Mouse (Mus musculus) sigmoid colon, adult 10 weeks (tissue): Measurements from ENCODE around the gene Catsperg2. TPM values are rescaled to one million over a fixed set of nuclear protein-coding genes. Genes with fewer than 3 reads are reported as not detected.

Experiments used
- polyA plus RNA-seq: library from polyadenylated mRNA; stranded (reverse); fragments of 350-450 nt; fragmentation: Illumina TruSeq; extraction: RNeasy Lipid Tissue Mini Kit (QIAGEN cat#74804); gene quantifications from one replicate; pipeline ENCODE4 v1.2.3, GENCODE M21; 2014; ENCODE audit warnings: low read depth, low replicate concordance

Gene Catsperg2
- polyA plus RNA-seq, result not detected

DNA sequence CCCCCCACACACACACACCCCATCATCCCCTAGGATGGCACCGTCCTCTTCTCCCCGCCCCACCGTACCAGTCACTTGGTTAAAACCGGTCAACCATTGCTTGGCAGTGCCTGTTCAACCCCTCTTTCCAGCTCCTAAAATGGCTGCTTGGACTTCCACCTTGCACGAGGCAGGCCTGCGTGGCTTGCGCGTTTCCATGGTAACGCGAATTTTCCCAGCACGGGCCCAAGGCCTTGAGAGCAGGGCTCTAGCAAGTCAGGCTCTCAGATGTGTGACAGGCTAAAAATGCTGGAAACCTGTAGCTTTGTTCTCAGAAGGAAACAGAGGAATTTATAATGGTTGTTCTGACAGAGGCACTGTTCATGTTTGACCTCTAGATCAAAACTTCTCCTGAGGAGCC is at the start of gene Catsperg2:
Gene Catsperg2, minus strand, starts transcription at position 173 of the 400 bp plus-strand sequence.

DNA sequence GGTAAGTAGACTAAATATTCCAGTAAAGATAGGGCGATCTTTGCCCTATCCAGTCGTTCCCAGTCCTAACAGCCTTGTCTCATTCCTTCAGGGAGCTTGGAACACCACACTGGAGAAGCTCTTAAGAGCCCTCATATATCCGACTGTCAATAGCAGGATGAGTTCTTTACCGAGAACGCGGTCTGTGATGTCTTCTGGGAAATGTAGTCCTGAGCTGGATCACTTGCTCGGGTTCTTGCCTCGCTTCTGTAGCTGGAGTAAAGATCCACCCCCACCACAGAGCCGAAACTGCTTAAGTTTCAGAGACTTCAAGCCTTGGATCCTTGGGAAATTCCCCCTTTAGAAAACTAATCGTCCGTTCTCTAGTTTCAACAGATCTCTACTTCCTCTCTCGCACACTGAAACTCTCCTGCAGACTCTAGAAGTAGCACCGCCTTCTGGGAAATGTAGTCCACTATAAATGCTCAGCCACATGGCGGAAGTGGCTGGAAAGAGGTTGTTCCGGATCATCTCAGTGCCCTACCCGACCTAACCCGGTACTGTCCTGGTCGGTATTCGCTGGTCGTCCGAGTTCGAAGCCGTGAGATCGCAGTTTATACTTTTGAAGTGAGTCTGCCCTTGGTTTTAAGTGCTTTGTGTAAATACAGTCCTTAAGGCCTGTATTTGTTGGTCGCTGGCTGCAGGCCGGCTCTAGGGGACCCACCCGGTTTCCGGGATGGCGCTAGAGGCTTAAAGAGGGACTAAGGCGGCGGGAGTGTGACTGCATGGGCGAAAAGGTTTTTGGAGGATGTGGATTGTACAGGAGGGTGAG is 41.5 kb upstream of the Catsperg2 start, which contains the start of gene Zfp84:
Gene Zfp84, plus strand, starts transcription at position 463 of the 811 bp plus-strand sequence.

Other genes starting within 250 kb of the Catsperg2 start
- 23.4 TPM for gene Sipa1l3, start 208.4 kb downstream of the Catsperg2 start, polyA plus RNA-seq
- gene Zfp84, start 41.5 kb upstream of the Catsperg2 start, polyA plus RNA-seq, result 14.6 TPM
- 0.91 TPM for gene Zfp30, start 57.0 kb upstream of the Catsperg2 start, polyA plus RNA-seq
- gene Zfp790, start 89.1 kb upstream of the Catsperg2 start, polyA plus RNA-seq, result 10.7 TPM
- gene Zfp940, start 126.6 kb upstream of the Catsperg2 start, polyA plus RNA-seq, result 2.3 TPM
- gene Zfp420, start 132.9 kb upstream of the Catsperg2 start, polyA plus RNA-seq, result 21.9 TPM
- gene Zfp27, start 179.5 kb upstream of the Catsperg2 start, polyA plus RNA-seq, result 5.2 TPM
- 8.7 TPM for gene Zfp383, start 181.2 kb upstream of the Catsperg2 start, polyA plus RNA-seq
- gene Zfp74, start 227.1 kb upstream of the Catsperg2 start, polyA plus RNA-seq, result 5.9 TPM